Mouse (Mus musculus) hindbrain, embryonic 12.5 days (tissue): ENCODE results near the gene Gpr143. TPM values are rescaled to one million over a fixed set of nuclear protein-coding genes. Genes with fewer than 3 reads are reported as not detected.
A peak's percentile ranks its signal among the peaks of the same experiment; 100 is the strongest.

Experiments
- ATAC-seq: fragments of 200-750 bp; cut with Nextera tagmentation; 2 replicates; pipeline ENCODE4 v1.8.0; 2017; ENCODE audit warnings: moderate TSS enrichment; ENCODE audit not compliant: low FRiP score
- H3K27ac ChIP-seq: fragments of 300-500 bp; sonication (generic); 2 replicates; pipeline ENCODE4 v1.5.1; 2016; ENCODE audit warnings: mild to moderate bottlenecking
- H3K27me3 ChIP-seq: fragments of 300-500 bp; sonication (generic); 2 replicates; pipeline ENCODE4 v1.6.1; 2016; ENCODE audit warnings: mild to moderate bottlenecking
- H3K36me3 ChIP-seq: fragments of 300-500 bp; sonication (generic); 2 replicates; pipeline ENCODE4 v1.6.1; 2016; ENCODE audit warnings: mild to moderate bottlenecking
- H3K4me1 ChIP-seq: fragments of 300-500 bp; sonication (generic); 2 replicates; pipeline ENCODE4 v1.6.1; 2016
- H3K4me2 ChIP-seq: fragments of 300-500 bp; sonication (generic); replicated peaks from 2 replicates; pipeline ENCODE4 v1.6.1; 2016; ENCODE audit warnings: mild to moderate bottlenecking
- H3K4me3 ChIP-seq: fragments of 300-500 bp; sonication (generic); 2 replicates; pipeline ENCODE4 v1.5.1; 2016; ENCODE audit warnings: mild to moderate bottlenecking
- H3K9ac ChIP-seq: fragments of 300-500 bp; sonication (generic); 2 replicates; pipeline ENCODE4 v1.6.1; 2016; ENCODE audit warnings: mild to moderate bottlenecking, moderate library complexity
- H3K9me3 ChIP-seq: fragments of 300-500 bp; sonication (generic); replicated peaks from 2 replicates; pipeline ENCODE4 v1.6.1; 2016; ENCODE audit warnings: mild to moderate bottlenecking
- WGBS: fragments of 180-500 bp; shearing (Covaris S2); methylation state at CpG from one replicate; pipeline ENCODE4 v1.1.7; 2016; 5-methylcytosine and 5-hydroxymethylcytosine counted together
- polyA plus RNA-seq: library from polyadenylated mRNA; unstranded; fragments of >200 nt; fragmentation: Nextera tagmentation; extraction: Ambion mirVana; gene quantifications from 2 replicates; pipeline ENCODE4 v1.2.1, GENCODE M21; 2016

The Gpr143 gene
- polyA plus RNA-seq = 0.48 TPM in 2 replicates

DNA sequence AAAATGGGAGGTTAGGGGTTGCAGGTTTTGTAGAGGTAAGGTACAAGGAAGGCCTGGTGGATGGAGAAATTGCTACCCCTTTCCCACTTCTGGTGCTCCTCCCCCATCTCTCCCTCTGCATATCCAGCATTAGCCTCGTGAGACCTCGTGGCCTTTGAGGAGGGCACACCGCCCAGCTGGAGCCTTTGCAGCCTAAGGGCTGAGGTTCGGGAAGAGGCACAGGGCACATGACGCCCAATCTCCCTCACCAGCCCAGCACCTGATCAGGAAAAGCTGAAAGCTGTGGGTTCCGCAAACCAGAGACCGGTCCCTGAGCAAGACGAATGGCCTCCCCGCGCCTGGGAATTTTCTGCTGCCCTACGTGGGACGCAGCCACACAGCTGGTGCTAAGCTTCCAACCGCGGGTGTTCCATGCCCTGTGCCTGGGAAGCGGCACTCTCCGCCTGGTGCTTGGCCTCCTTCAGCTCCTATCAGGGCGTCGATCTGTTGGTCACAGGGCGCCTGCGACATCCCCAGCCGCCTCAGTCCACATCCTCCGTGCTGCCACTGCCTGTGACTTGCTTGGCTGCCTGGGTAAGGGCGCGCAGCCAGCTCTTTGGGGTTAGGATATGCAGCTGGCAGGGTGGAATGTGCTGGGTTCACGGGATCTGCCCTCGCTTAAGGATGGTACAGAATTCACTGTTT lies at the start of gene Gpr143:
Gene Gpr143, plus strand, starts transcription at position 202 of the 684 bp plus-strand sequence.
- peak within 1 kb of the TSS; percentile 48 for H3K4me2 ChIP-seq
- no peak within 1 kb of the TSS for H3K27ac ChIP-seq
- H3K27me3 ChIP-seq = peaks cover 27% of the 10 kb centered on the region
- no peaks in the 10 kb centered on the region for H3K36me3 ChIP-seq
- H3K4me1 ChIP-seq = no peaks in the 10 kb centered on the region
- ATAC-seq = peak; percentile 69
- WGBS = 15% methylated on average over 26 of the region's 26 CpGs
- no peaks in the 10 kb centered on the region for H3K9me3 ChIP-seq
- H3K9ac ChIP-seq = no peak within 1 kb of the TSS
- peak within 1 kb of the TSS; percentile 11 for H3K4me3 ChIP-seq

- Histone ChIP-seq H3K27ac (no peak overlapping the region), H3K4me3 (no peak overlapping the region), H3K9me3 (no peaks in the 10 kb centered on the region), H3K36me3 (no peaks in the 10 kb centered on the region), H3K9ac (no peak overlapping the region), H3K4me1 (no peaks in the 10 kb centered on the region), H3K27me3 (peaks cover 12% of the 10 kb centered on the region; the same call in 1 of the 2 replicates), H3K4me2 (no peak overlapping the region)
- ATAC-seq = no peak
Observed at GRCm38 (mm10) chrX:152735283-152735682, 46.4 kb upstream of the Gpr143 start.

DNA sequence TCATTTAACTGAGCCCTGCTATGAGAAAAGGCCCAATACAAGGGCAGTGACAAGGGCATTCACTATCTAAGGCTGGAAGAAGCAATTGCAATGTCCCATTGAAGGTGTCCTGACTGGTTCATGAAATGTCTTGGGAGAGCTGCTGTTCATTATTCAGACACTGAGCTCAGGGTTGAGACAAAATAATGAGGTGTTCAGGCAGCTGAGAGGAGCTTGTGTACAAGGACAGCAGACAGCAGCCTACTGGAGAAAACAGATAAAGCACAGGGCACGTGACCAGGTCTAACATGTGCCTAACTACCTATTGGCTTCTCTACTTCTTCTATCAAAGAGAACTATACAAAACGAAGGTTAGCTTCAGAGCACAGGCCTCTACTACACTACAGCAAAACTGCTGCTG lies 43.5 kb upstream of the Gpr143 start:
- ATAC-seq = no peak
- no peak overlapping the region for H3K4me2 ChIP-seq
- no peaks in the 10 kb centered on the region for H3K9me3 ChIP-seq
- H3K36me3 ChIP-seq = no peaks in the 10 kb centered on the region
- H3K27ac ChIP-seq = no peak overlapping the region
- no peak overlapping the region for H3K4me3 ChIP-seq
- H3K27me3 ChIP-seq = peaks cover 19% of the 10 kb centered on the region
- no peaks in the 10 kb centered on the region for H3K4me1 ChIP-seq
- WGBS = 74% methylated on average over 2 of the region's 2 CpGs
- no peak overlapping the region for H3K9ac ChIP-seq

DNA sequence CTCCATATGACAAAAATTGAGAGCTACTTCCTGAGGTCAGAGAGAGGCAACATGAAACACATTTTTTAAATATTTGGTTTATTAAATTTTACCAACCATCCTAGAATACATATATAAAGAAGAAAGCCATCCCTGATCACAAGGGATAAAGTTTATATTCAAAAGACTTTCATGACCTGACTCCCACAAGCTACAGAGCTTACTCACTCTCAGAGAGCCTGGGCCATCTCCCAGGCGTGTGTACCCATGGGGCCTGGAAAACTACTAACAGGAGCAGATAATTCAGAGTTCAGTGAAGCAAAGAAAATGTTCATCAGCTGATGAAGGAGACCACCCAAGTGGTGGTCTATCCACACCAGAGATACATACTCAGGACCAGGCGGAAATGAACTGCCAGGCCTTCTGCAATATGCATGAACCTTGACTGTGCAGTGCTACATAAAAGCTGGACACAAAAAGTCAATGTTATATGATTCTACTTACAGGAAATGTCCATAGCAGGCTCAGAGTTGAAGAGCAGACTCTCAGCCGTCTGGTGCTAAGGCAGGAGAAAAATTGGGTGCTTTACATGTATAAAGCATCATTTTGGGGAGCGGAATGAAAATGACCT lies 42.9 kb upstream of the Gpr143 start:
- no peak overlapping the region for H3K9ac ChIP-seq
- H3K36me3 ChIP-seq = no peaks in the 10 kb centered on the region
- H3K27ac ChIP-seq = no peak overlapping the region
- H3K4me1 ChIP-seq = no peaks in the 10 kb centered on the region
- H3K4me2 ChIP-seq = no peak overlapping the region
- ATAC-seq = no peak
- 66% methylated on average over 4 of the region's 4 CpGs for WGBS
- no peak overlapping the region for H3K4me3 ChIP-seq
- peaks cover 21% of the 10 kb centered on the region for H3K27me3 ChIP-seq
- no peaks in the 10 kb centered on the region for H3K9me3 ChIP-seq

DNA sequence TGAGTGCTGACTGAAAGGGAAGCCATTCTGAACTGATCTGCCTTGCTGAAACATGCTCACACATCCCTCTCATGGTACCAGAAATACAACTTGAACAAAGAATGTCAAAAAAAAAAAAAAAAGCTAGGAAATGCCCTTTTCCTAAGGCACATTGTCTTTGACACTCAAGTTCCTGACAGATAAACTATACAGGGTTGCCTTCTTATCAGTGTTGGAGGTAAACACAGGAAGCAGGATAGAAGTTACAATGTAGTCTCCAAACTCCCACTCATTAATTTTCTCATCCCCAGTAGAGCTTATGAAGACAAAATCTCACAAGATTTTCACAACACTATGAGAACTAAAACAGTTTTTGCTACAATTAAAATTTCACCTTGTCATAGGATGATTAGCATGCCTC lies 38.1 kb upstream of the Gpr143 start:
- H3K9me3 ChIP-seq = no peaks in the 10 kb centered on the region

DNA sequence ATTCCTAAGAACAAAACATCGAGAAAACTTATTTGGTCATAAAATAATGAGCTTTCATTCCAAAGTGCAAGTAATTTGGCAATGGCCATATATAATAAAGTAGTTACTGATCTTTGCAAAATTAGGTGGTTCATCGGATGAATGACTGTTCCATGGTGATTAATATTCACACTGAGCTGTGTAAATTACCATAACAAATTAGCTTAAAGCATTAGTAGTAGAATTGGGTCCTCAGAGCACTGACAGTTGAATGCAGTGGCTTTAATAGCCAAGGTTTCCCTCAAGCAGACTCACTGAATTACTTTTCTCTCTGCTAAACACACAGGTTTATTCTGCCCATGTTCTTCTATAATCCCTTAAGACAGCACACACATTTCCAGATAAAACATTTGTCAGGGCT lies 35.8 kb upstream of the Gpr143 start:
- H3K4me3 ChIP-seq = no peak overlapping the region
- H3K4me2 ChIP-seq = no peak overlapping the region
- H3K9me3 ChIP-seq = no peaks in the 10 kb centered on the region
- no peaks in the 10 kb centered on the region for H3K36me3 ChIP-seq
- no peak overlapping the region for H3K9ac ChIP-seq
- no peak for ATAC-seq
- H3K4me1 ChIP-seq = no peaks in the 10 kb centered on the region
- WGBS = 71% methylated on average over 2 of the region's 2 CpGs
- no peak overlapping the region for H3K27ac ChIP-seq
- H3K27me3 ChIP-seq = peaks cover 16% of the 10 kb centered on the region

More for the DNA sequence above, 38.1 kb upstream of the Gpr143 start:
- Histone ChIP-seq H3K4me3 (no peak overlapping the region), H3K4me1 (no peaks in the 10 kb centered on the region), H3K27me3 (peaks cover 23% of the 10 kb centered on the region), H3K27ac (no peak overlapping the region), H3K36me3 (no peaks in the 10 kb centered on the region), H3K9ac (no peak overlapping the region), H3K4me2 (no peak overlapping the region)
- no peak for ATAC-seq

DNA sequence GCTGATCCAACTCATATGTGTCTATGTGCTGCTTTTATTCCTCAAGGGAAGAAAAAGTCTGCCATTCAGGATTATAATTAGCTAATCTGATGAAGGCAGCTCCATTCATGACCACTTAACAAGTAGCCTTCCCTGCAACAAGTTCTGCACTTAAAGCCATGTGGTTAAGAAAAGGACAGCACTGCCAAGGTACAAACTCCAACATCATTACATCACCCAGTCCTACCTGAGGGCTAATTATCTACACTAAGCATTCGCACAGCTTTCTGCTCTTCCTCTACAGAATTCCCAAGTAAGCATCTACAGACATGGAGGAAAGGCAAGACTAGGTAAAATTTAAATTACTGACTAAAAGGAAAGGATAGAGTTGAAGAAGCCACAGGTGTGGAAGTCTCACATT lies 25.9 kb upstream of the Gpr143 start:
- H3K27me3 ChIP-seq = no peaks in the 10 kb centered on the region
- no peak for ATAC-seq
- 96% methylated on average over 1 of the region's 1 CpGs for WGBS

GRCm38 (mm10) chrX:152756293-152756692 lies 25.4 kb upstream of the Gpr143 start:
- Histone ChIP-seq H3K27ac (no peak overlapping the region), H3K4me1 (no peaks in the 10 kb centered on the region), H3K27me3 (no peaks in the 10 kb centered on the region), H3K4me3 (no peak overlapping the region), H3K9ac (no peak overlapping the region), H3K9me3 (no peaks in the 10 kb centered on the region), H3K36me3 (no peaks in the 10 kb centered on the region), H3K4me2 (no peak overlapping the region)
- 93% methylated on average over 5 of the region's 5 CpGs for WGBS
- ATAC-seq = no peak

More for the DNA sequence above, 25.9 kb upstream of the Gpr143 start:
- Histone ChIP-seq H3K9ac (no peak overlapping the region), H3K27ac (no peak overlapping the region), H3K4me2 (no peak overlapping the region), H3K4me1 (no peaks in the 10 kb centered on the region), H3K36me3 (no peaks in the 10 kb centered on the region), H3K9me3 (no peaks in the 10 kb centered on the region), H3K4me3 (no peak overlapping the region)

- Histone ChIP-seq H3K9ac (no peak overlapping the region), H3K27ac (no peak overlapping the region)
- no peak for ATAC-seq
Observed at GRCm38 (mm10) chrX:152762437-152762836, 19.3 kb upstream of the Gpr143 start.

GRCm38 (mm10) chrX:152762855-152763254 lies 18.9 kb upstream of the Gpr143 start:
- H3K9ac ChIP-seq = no peak overlapping the region
- H3K27ac ChIP-seq = no peak overlapping the region
- no peak for ATAC-seq
- no peaks in the 10 kb centered on the region for H3K36me3 ChIP-seq
- WGBS = 60% methylated on average over 2 of the region's 2 CpGs
- peaks cover 4% of the 10 kb centered on the region for H3K27me3 ChIP-seq
- no peaks in the 10 kb centered on the region for H3K9me3 ChIP-seq
- no peak overlapping the region for H3K4me2 ChIP-seq
- H3K4me1 ChIP-seq = no peaks in the 10 kb centered on the region
- H3K4me3 ChIP-seq = no peak overlapping the region

More at GRCm38 (mm10) chrX:152762437-152762836, 19.3 kb upstream of the Gpr143 start:
- no peaks in the 10 kb centered on the region for H3K36me3 ChIP-seq
- no peak overlapping the region for H3K4me3 ChIP-seq
- no peaks in the 10 kb centered on the region for H3K4me1 ChIP-seq
- 55% methylated on average over 2 of the region's 2 CpGs for WGBS
- peaks cover under 1% of the 10 kb centered on the region for H3K27me3 ChIP-seq
- H3K9me3 ChIP-seq = no peaks in the 10 kb centered on the region
- no peak overlapping the region for H3K4me2 ChIP-seq

DNA sequence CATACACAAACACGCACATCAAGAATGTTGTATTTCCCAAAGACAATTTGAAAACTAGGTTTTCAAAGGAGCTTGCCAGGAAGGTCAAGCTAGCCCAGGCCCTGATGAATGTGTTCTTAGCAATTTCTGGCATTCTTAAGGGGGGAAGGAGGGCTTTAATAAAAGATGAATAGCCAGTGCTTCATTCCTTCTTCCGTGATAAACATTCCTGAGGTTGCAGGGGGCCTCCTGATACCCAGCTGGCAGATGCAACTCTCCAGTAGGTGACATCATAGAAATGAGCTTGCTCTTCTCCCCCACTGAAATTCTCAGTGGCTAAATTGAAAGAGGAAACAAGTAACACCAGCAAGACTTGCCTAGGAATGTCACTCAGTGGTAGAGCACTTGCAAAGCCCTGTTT lies 17.6 kb upstream of the Gpr143 start:
- H3K27me3 ChIP-seq = peaks cover 15% of the 10 kb centered on the region
- no peaks in the 10 kb centered on the region for H3K36me3 ChIP-seq
- no peak overlapping the region for H3K27ac ChIP-seq
- no peak overlapping the region for H3K4me2 ChIP-seq
- ATAC-seq = no peak
- H3K9ac ChIP-seq = no peak overlapping the region
- 42% methylated on average over 2 of the region's 2 CpGs for WGBS
- H3K4me3 ChIP-seq = no peak overlapping the region
- H3K9me3 ChIP-seq = no peaks in the 10 kb centered on the region
- H3K4me1 ChIP-seq = no peaks in the 10 kb centered on the region

GRCm38 (mm10) chrX:152768891-152769599 lies 12.7 kb upstream of the Gpr143 start, which contains the start of gene Shroom2:
Gene Shroom2, minus strand, starts transcription at chrX:152769465.
- Histone ChIP-seq H3K27ac (no peak within 1 kb of the TSS), H3K9me3 (no peaks in the 10 kb centered on the region), H3K4me2 (peak within 1 kb of the TSS; percentile 66), H3K36me3 (no peaks in the 10 kb centered on the region), H3K4me1 (no peaks in the 10 kb centered on the region), H3K27me3 (peaks cover 43% of the 10 kb centered on the region), H3K4me3 (peak within 1 kb of the TSS; percentile 57), H3K9ac (peak within 1 kb of the TSS; percentile 53)
- WGBS = 19% methylated on average over 51 of the region's 55 CpGs
- ATAC-seq = peak; percentile 89
